In the genomic region with DNA sequence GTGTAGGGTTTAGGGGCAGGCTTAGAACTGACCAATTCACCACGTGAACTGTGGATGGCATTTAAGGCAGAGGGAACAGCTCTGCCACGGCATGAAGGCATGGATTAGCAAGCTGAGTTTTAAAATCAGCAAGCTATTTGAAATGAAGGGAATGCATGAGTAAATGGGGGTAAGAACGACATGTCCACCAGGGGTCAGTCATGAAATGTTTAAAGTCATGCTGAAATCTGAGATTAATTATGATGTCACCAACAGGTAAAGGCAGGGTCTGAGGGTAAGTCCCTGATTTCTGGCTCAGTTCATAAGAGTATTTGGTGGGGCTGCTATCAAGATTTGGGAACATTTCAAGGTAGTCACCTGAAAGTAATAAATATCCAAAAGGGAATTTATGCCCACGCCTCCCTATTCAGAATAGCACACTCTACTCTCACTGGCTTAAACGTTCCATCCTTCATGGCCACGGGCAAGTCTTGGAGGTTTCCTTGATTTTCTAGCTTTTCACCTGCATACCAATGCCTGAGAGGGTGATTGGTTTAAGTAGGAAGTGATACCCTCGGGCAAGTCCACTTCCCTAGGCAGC, we compare ENCODE assay signal across 8 mouse cellular contexts. TPM values are rescaled to one million over a fixed set of nuclear protein-coding genes. Genes with fewer than 3 reads are reported as not detected.
DNase-seq lines count a peak whose midpoint lies in the region; ATAC-seq and TF ChIP-seq lines count a peak whose summit lies in the region.

No protein-coding gene starts in this region.

- peak overlapping the region; percentile 41 for H3K4me3 ChIP-seq in lung, postnatal 0 days (ENCODE audit: low read depth, low read length)

- no peak overlapping the region for H3K9ac ChIP-seq in lung, postnatal 0 days (replicated peaks; ENCODE audit: low read depth)

- TF ChIP-seq CTCF in lung, postnatal 0 days (IDR thresholded peaks at IDR 0.05): peak; percentile 70

- H3K36me3 ChIP-seq in lung, postnatal 0 days (ENCODE audit: insufficient read depth, low read length): no peaks in the 10 kb centered on the region

- peak; percentile 68 for ATAC-seq in granulocyte monocyte progenitor cell, adult 5-6 weeks (replicated peaks; ENCODE audit: poor library complexity, severe bottlenecking)
- no peak; the same call in 1 of the 2 replicates for ATAC-seq in lung, postnatal 0 days
- ATAC-seq in erythroid progenitor cell, adult 5-6 weeks (replicated peaks; ENCODE audit: low FRiP score, poor library complexity, severe bottlenecking): no peak

- peak; percentile 69 for DNase-seq in layer of hippocampus, adult 9-10 months (ENCODE audit: low spot score)
- no peak for DNase-seq in layer of hippocampus, adult 9-11 months
- peak; percentile 52 for DNase-seq in cerebellum, adult 8-10 months
- peak; percentile 28 for DNase-seq in kidney, adult 11 months
- peak; percentile 79 for DNase-seq in lung, postnatal 0 days (ENCODE audit: low spot score)
- peak; percentile 14 for DNase-seq in skeletal muscle tissue, adult 2 months (ENCODE audit: low read depth, low spot score)

- H3K27ac ChIP-seq in lung, postnatal 0 days (ENCODE audit: low read length): peak overlapping the region; percentile 69

- TF ChIP-seq EP300 in lung, postnatal 0 days (IDR thresholded peaks at IDR 0.05): no peak

- WGBS in lung, postnatal 0 days: 23% methylated on average over 7 of the region's 7 CpGs

- H3K4me1 ChIP-seq in lung, postnatal 0 days (ENCODE audit: insufficient read depth, low read depth, low read length): peaks cover 8% of the 10 kb centered on the region; the same call in 1 of the 2 replicates

- no peaks in the 10 kb centered on the region for H3K27me3 ChIP-seq in lung, postnatal 0 days (replicated peaks; ENCODE audit: insufficient read depth, low read length)

- no peaks in the 10 kb centered on the region for H3K9me3 ChIP-seq in lung, postnatal 0 days (ENCODE audit: low read length)

- H3K4me2 ChIP-seq in lung, postnatal 0 days (replicated peaks; ENCODE audit: low read depth, low read length): peak overlapping the region; percentile 78

RNA-seq across cellular contexts. Expression of a gene that starts 2.8 kb away (rescaled TPM):
- total RNA-seq in granulocyte monocyte progenitor cell, adult 5-6 weeks (2014; fragmentation: Nextera tagmentation): not detected in 2 replicates
- not detected in 2 replicates for total RNA-seq in granulocyte monocyte progenitor cell, adult 5-6 weeks (2017)
- 1.6 and 2.5 TPM in 2 replicates for polyA plus RNA-seq in lung, postnatal 0 days (2015; fragmentation: Nextera tagmentation; extraction: Ambion mirVana)
- not detected in 2 replicates for total RNA-seq in erythroid progenitor cell, adult 5-6 weeks (2015; ENCODE audit: low replicate concordance)
- not detected in 2 replicates for total RNA-seq in erythroid progenitor cell, adult 5-6 weeks (2017; ENCODE audit: low replicate concordance)

RNA-seq across cellular contexts. Expression of a gene that starts 32.9 kb away (rescaled TPM):
- 150 and 188 TPM in 2 replicates for total RNA-seq in granulocyte monocyte progenitor cell, adult 5-6 weeks (2014; fragmentation: Nextera tagmentation)
- total RNA-seq in granulocyte monocyte progenitor cell, adult 5-6 weeks (2017): 33.4 and 56.6 TPM in 2 replicates
- 686 and 696 TPM in 2 replicates for polyA plus RNA-seq in lung, postnatal 0 days (2015; fragmentation: Nextera tagmentation; extraction: Ambion mirVana)
- 6.3 and 15.9 TPM in 2 replicates for total RNA-seq in erythroid progenitor cell, adult 5-6 weeks (2015; ENCODE audit: low replicate concordance)
- total RNA-seq in erythroid progenitor cell, adult 5-6 weeks (2017; ENCODE audit: low replicate concordance): 1.7 and 2.1 TPM in 2 replicates

RNA-seq across cellular contexts. Expression of a gene that starts 57.2 kb away (rescaled TPM):
- not detected in 2 replicates for total RNA-seq in granulocyte monocyte progenitor cell, adult 5-6 weeks (2014; fragmentation: Nextera tagmentation)
- total RNA-seq in granulocyte monocyte progenitor cell, adult 5-6 weeks (2017): not detected in 2 replicates
- 0.17 and 0.18 TPM in 2 replicates for polyA plus RNA-seq in lung, postnatal 0 days (2015; fragmentation: Nextera tagmentation; extraction: Ambion mirVana)
- total RNA-seq in erythroid progenitor cell, adult 5-6 weeks (2015; ENCODE audit: low replicate concordance): not detected in 2 replicates
- total RNA-seq in erythroid progenitor cell, adult 5-6 weeks (2017; ENCODE audit: low replicate concordance): not detected in 2 replicates
